Mouse (Mus musculus): Measurements from ENCODE around the gene Dennd4a. TPM values are rescaled to one million over a fixed set of nuclear protein-coding genes. Genes with fewer than 3 reads are reported as not detected.
A peak's percentile ranks its signal among the peaks of the same experiment; 100 is the strongest.

Dennd4a gene
- polyA plus RNA-seq, 2 experiments: 8.7 to 9.7 TPM

- WGBS: 75% methylated on average over 5 of the region's 5 CpGs
- Histone ChIP-seq H3K27ac (replicated peaks; ENCODE audit: low read depth, low read length) (no peak overlapping the region), H3K36me3 (ENCODE audit: control insufficient read depth, insufficient read depth, low read length) (0 out of 2 replicates have a peak, but pooled peaks cover 2% of the 10 kb centered on the region), H3K4me3 (replicated peaks; ENCODE audit: low read length) (no peak overlapping the region), H3K4me1 (ENCODE audit: control insufficient read depth, insufficient read depth, low read length) (no peaks in the 10 kb centered on the region), H3K27me3 (ENCODE audit: control insufficient read depth, insufficient read depth, low read length) (no peaks in the 10 kb centered on the region), H3K9ac (ENCODE audit: low read depth, low read length, severe bottlenecking) (no peak overlapping the region), H3K4me2 (replicated peaks; ENCODE audit: low read depth, low read length, severe bottlenecking) (no peak overlapping the region), H3K9me3 (ENCODE audit: control insufficient read depth, low read length) (no peaks in the 10 kb centered on the region)
- ATAC-seq (ENCODE audit: low FRiP score, low read depth): no peak
- DNase-seq (ENCODE audit: low spot score): no peak
- no peak for TF ChIP-seq POLR2A (IDR thresholded peaks at IDR 0.05; ENCODE audit: borderline replicate concordance, extremely low read depth, insufficient read depth, insufficient read length)
Observed at GRCm38 (mm10) chr9:64886008-64886407, 74.9 kb downstream of the Dennd4a start.

GRCm38 (mm10) chr9:64896605-64897004 lies 85.5 kb downstream of the Dennd4a start:
- no peaks in the 10 kb centered on the region for H3K9me3 ChIP-seq (ENCODE audit: control insufficient read depth, low read length)
- ATAC-seq (ENCODE audit: low FRiP score, low read depth): no peak
- 83% methylated on average over 10 of the region's 10 CpGs for WGBS

GRCm38 (mm10) chr9:64902866-64903265 lies 91.7 kb downstream of the Dennd4a start:
- H3K9me3 ChIP-seq (ENCODE audit: control insufficient read depth, low read length): no peaks in the 10 kb centered on the region
- WGBS: 51% methylated on average over 4 of the region's 4 CpGs
- no peaks in the 10 kb centered on the region for H3K4me1 ChIP-seq (ENCODE audit: control insufficient read depth, insufficient read depth, low read length)
- H3K36me3 ChIP-seq (ENCODE audit: control insufficient read depth, insufficient read depth, low read length): peaks cover 28% of the 10 kb centered on the region; the same call in 1 of the 2 replicates
- DNase-seq (ENCODE audit: low spot score): no peak
- no peak for ATAC-seq (ENCODE audit: low FRiP score, low read depth)
- H3K4me2 ChIP-seq (replicated peaks; ENCODE audit: low read depth, low read length, severe bottlenecking): no peak overlapping the region
- H3K9ac ChIP-seq (ENCODE audit: low read depth, low read length, severe bottlenecking): 0 out of 2 replicates have a peak overlapping the region, but pooled peaks have one; percentile 16
- TF ChIP-seq POLR2A (IDR thresholded peaks at IDR 0.05; ENCODE audit: borderline replicate concordance, extremely low read depth, insufficient read depth, insufficient read length): no peak
- H3K4me3 ChIP-seq (replicated peaks; ENCODE audit: low read length): no peak overlapping the region
- no peak overlapping the region for H3K27ac ChIP-seq (replicated peaks; ENCODE audit: low read depth, low read length)
- H3K27me3 ChIP-seq (ENCODE audit: control insufficient read depth, insufficient read depth, low read length): no peaks in the 10 kb centered on the region

More at GRCm38 (mm10) chr9:64896605-64897004, 85.5 kb downstream of the Dennd4a start:
- Histone ChIP-seq H3K36me3 (ENCODE audit: control insufficient read depth, insufficient read depth, low read length) (peaks cover 27% of the 10 kb centered on the region), H3K27me3 (ENCODE audit: control insufficient read depth, insufficient read depth, low read length) (no peaks in the 10 kb centered on the region), H3K4me3 (replicated peaks; ENCODE audit: low read length) (no peak overlapping the region), H3K4me2 (replicated peaks; ENCODE audit: low read depth, low read length, severe bottlenecking) (no peak overlapping the region), H3K27ac (replicated peaks; ENCODE audit: low read depth, low read length) (no peak overlapping the region), H3K4me1 (ENCODE audit: control insufficient read depth, insufficient read depth, low read length) (no peaks in the 10 kb centered on the region), H3K9ac (ENCODE audit: low read depth, low read length, severe bottlenecking) (no peak overlapping the region)
- TF ChIP-seq POLR2A (IDR thresholded peaks at IDR 0.05; ENCODE audit: borderline replicate concordance, extremely low read depth, insufficient read depth, insufficient read length): no peak
- no peak for DNase-seq (ENCODE audit: low spot score)

- H3K4me1 ChIP-seq (ENCODE audit: control insufficient read depth, insufficient read depth, low read length): no peaks in the 10 kb centered on the region
- no peak overlapping the region for H3K4me3 ChIP-seq (replicated peaks; ENCODE audit: low read length)
- 67% methylated on average over 3 of the region's 3 CpGs for WGBS
- DNase-seq (ENCODE audit: low spot score) (peak; percentile 70), ATAC-seq (ENCODE audit: low FRiP score, low read depth) (no peak)
- H3K27me3 ChIP-seq (ENCODE audit: control insufficient read depth, insufficient read depth, low read length): no peaks in the 10 kb centered on the region
- H3K36me3 ChIP-seq (ENCODE audit: control insufficient read depth, insufficient read depth, low read length): peaks cover 23% of the 10 kb centered on the region; the same call in 1 of the 2 replicates
- no peak overlapping the region for H3K9ac ChIP-seq (ENCODE audit: low read depth, low read length, severe bottlenecking)
- H3K27ac ChIP-seq (replicated peaks; ENCODE audit: low read depth, low read length): no peak overlapping the region
- H3K4me2 ChIP-seq (replicated peaks; ENCODE audit: low read depth, low read length, severe bottlenecking): no peak overlapping the region
- no peak for TF ChIP-seq POLR2A (IDR thresholded peaks at IDR 0.05; ENCODE audit: borderline replicate concordance, extremely low read depth, insufficient read depth, insufficient read length)
- no peaks in the 10 kb centered on the region for H3K9me3 ChIP-seq (ENCODE audit: control insufficient read depth, low read length)
Observed at GRCm38 (mm10) chr9:64903386-64903785, 92.2 kb downstream of the Dennd4a start.

GRCm38 (mm10) chr9:64904917-64905640 lies 93.9 kb downstream of the Dennd4a start:
- Histone ChIP-seq H3K27ac (replicated peaks; ENCODE audit: low read depth, low read length) (no peak overlapping the region), H3K4me3 (replicated peaks; ENCODE audit: low read length) (no peak overlapping the region), H3K9me3 (ENCODE audit: control insufficient read depth, low read length) (no peaks in the 10 kb centered on the region), H3K36me3 (ENCODE audit: control insufficient read depth, insufficient read depth, low read length) (peaks cover 23% of the 10 kb centered on the region; the same call in 1 of the 2 replicates), H3K4me2 (replicated peaks; ENCODE audit: low read depth, low read length, severe bottlenecking) (no peak overlapping the region), H3K9ac (ENCODE audit: low read depth, low read length, severe bottlenecking) (no peak overlapping the region), H3K4me1 (ENCODE audit: control insufficient read depth, insufficient read depth, low read length) (no peaks in the 10 kb centered on the region), H3K27me3 (ENCODE audit: control insufficient read depth, insufficient read depth, low read length) (no peaks in the 10 kb centered on the region)
- DNase-seq (ENCODE audit: low spot score) (no peak), ATAC-seq (ENCODE audit: low FRiP score, low read depth) (no peak)
- TF ChIP-seq POLR2A (IDR thresholded peaks at IDR 0.05; ENCODE audit: borderline replicate concordance, extremely low read depth, insufficient read depth, insufficient read length): no peak
- WGBS: 89% methylated on average over 14 of the region's 14 CpGs

Data from limb, embryonic 14.5 days (tissue).